Mouse (Mus musculus) ES-Bruce4 (cell line): Measurements from ENCODE around the gene Ddt.

Experiments used
- CTCF ChIP-seq: IDR thresholded peaks from one replicate; pipeline ENCODE4 v1.8.1; 2011; ENCODE audit warnings: low read depth, low read length
- EP300 ChIP-seq: IDR thresholded peaks from 2 replicates; pipeline ENCODE4 v1.6.1; 2011; ENCODE audit warnings: low read depth, low read length; ENCODE audit not compliant: insufficient read depth

- TF ChIP-seq CTCF (no peak), EP300 (no peak)
Measured at GRCm38 (mm10) chr10:75790773-75791172, 17.6 kb upstream of the Ddt start.
